Mouse (Mus musculus): Measurements from ENCODE around the gene Gm7029.
"Not testable (repeated sequence)": the region's sequence is repeated elsewhere in the genome, so short reads cannot be mapped to it uniquely, and the experiment has no call there.

Gm7029 gene

DNA sequence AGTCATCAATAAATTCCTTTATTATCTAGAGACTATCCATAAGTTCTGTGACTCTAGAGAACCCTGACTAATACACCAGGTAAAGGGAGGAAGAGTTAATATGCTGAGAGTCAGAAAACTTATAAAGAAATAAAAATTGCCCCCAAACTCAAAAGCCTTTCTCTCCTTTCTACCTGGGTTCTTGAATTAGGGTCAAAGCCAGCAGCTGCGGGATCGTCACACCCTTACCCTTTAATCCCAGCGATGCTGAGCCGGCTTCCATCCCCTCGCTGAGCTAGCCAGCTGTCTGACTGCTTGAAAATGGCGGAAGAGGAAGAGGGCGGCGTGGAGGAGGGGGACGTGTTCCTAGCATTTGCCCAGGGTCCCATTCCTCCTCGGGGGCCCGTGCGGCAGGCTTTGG lies at the start of gene Gm7029:
Gm7029 (plus strand) TSS at position 301 of the 400 bp plus-strand sequence.
- DNase-seq (ENCODE audit: extremely low spot score, low read depth, low spot score): not testable (repeated sequence)

- peak; percentile 96 for DNase-seq (ENCODE audit: extremely low spot score, low read depth, low spot score)
Measured at GRCm38 (mm10) chr17:33824084-33824996, 49.3 kb upstream of the Gm7029 start, which contains the start of the genes Rps28 and Ndufa7. TSS of gene Rps28 (minus strand) at chr17:33824562. TSS of gene Ndufa7 (plus strand) at chr17:33824572.

DNA sequence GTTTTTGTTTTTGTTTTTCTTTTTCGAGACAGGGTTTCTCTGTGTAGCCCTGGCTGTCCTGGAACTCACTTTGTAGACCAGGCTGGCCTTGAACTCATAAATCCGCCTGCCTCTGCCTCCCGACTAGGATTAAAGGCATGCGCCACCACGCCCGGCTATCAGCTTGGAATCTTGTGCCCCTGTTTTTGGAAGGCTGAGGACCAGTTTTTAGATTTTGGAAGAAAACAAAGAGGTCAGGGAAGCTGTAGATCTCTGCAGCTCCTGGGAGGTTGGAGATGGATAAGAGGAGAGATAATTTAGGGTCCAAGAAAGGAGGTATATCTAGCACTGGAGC lies 48.7 kb upstream of the Gm7029 start:
- DNase-seq (ENCODE audit: extremely low spot score, low read depth, low spot score): not testable (repeated sequence)

- no peak for DNase-seq (ENCODE audit: extremely low spot score, low read depth, low spot score)
Measured at GRCm38 (mm10) chr17:33825462-33825861, 48.2 kb upstream of the Gm7029 start.

DNA sequence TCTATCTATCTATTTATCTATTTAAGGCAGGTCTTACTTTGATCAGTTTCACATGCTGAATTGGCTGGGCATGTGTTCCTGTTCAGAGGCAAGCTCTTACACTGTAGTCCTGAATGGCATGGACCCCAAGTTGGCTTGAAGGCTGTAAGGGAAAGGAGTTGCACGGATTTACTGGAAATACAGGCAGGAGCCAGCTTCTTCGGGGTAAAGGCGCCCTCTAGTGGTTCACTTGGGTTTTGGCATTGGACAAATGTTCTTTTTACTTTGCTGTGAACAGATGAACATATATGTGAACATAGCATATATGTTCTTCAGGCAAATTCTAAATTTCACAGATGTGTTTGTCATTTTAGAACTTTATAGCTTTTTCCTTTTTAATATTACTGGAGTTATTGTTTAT lies 46.8 kb upstream of the Gm7029 start:
- no peak for DNase-seq (ENCODE audit: extremely low spot score, low read depth, low spot score)

DNA sequence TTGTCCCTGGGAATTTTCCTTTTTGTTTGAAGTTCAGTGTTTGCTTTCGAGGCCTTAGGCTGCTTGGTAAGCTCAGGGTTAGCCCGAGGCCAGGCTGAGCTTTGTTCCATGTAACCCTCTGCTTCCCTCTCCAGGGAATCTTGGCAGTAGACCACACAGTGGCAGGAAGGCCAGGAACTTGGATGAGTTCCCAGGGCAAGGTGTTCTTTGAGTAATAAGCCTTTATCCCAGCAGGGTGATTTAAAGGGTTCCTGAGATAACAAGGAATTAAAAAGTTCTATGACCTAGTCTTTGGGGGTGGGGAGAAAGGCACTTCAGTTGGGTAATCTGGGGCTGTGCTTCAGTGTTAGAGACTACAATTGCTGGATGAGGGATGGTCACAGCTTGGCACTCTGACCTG lies 44.7 kb upstream of the Gm7029 start:
- no peak for DNase-seq (ENCODE audit: extremely low spot score, low read depth, low spot score)

DNA sequence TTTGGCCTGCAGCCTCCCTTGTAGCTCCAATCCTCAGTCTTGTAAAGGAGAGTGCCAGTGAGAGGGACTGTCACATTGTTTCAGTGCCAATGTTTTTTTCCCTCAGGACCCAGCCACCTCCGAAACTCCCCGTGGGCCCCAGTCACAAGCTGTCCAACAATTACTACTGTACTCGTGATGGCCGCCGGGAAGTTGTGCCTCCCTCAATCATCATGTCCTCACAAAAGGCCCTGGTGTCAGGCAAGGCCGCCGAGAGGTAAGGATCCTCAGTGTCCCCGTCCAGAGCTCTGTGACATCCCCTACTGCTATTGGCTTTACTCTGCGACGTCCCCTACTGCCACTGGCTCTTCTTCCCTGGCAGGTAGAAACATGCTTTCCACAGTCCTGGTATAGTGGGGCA lies 44.1 kb upstream of the Gm7029 start:
- no peak for DNase-seq (ENCODE audit: extremely low spot score, low read depth, low spot score)

GRCm38 (mm10) chr17:33842966-33843795 lies 30.5 kb upstream of the Gm7029 start, which contains the start of gene Cd320:
TSS of gene Cd320 (plus strand) at chr17:33843091.
- DNase-seq (ENCODE audit: extremely low spot score, low read depth, low spot score): peak; percentile 90

GRCm38 (mm10) chr17:33844196-33844595 lies 29.4 kb upstream of the Gm7029 start:
- no peak for DNase-seq (ENCODE audit: extremely low spot score, low read depth, low spot score)

- DNase-seq (ENCODE audit: extremely low spot score, low read depth, low spot score): no peak
Measured at GRCm38 (mm10) chr17:33848139-33848538, 25.5 kb upstream of the Gm7029 start.

- no peak for DNase-seq (ENCODE audit: extremely low spot score, low read depth, low spot score)
Measured at GRCm38 (mm10) chr17:33851331-33851730, 22.3 kb upstream of the Gm7029 start.

DNA sequence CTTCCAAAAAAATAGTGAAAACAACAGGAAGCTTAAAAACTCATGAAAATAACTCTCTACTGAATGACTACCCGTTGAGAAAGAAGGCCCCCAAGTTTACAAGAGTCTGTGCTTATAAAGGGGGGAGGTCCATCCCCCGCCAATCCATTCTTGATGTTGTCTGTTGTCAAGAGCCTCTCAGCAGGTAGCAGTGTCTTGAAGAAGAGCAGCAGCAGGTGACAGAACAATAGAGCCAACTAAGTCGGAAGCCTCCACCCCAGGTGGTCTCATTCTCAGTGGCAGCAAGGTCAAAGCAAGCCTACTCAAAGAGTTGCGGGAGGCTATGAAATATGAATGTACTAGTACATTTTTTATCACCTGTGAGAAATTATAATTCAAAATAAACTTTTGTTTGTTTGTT lies 15.8 kb upstream of the Gm7029 start:
- no peak for DNase-seq (ENCODE audit: extremely low spot score, low read depth, low spot score)

DNA sequence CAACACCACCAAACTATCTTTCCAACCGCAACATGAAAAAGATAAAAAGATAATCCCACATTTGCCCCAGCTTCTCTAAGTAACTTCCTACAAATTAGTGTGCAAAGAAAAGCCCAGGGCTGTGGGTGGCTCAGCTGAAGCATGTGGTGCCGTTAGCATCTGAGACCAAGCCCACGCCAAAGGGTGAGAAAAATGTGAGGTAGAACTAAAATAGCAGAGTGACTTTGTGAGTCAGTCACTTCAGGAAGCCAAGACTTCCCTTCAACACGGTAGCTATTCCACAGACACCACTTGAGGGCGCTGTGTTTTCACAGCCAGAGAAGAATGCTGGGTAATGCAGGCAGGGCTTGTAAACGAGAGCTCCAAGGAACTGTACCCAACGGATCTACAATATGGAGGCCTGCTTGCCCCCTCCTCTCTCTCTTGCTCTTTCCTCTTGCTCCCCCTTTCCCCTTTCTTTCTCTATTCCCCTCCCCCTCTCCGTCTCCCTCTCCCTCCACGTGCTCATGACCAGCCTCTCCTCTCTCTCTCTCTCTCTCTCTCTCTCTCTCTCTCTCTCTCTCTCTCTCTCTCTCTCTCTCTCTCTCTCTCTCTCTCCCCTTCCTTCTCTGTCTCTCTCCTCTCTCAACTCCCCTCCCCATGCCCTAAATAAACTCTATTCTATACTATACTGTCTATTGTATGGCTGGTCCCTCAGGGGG lies 8.2 kb upstream of the Gm7029 start:
- DNase-seq (ENCODE audit: extremely low spot score, low read depth, low spot score): no peak

GRCm38 (mm10) chr17:33874411-33874810 lies 774 bp downstream of the Gm7029 start:
- no peak for DNase-seq (ENCODE audit: extremely low spot score, low read depth, low spot score)

DNA sequence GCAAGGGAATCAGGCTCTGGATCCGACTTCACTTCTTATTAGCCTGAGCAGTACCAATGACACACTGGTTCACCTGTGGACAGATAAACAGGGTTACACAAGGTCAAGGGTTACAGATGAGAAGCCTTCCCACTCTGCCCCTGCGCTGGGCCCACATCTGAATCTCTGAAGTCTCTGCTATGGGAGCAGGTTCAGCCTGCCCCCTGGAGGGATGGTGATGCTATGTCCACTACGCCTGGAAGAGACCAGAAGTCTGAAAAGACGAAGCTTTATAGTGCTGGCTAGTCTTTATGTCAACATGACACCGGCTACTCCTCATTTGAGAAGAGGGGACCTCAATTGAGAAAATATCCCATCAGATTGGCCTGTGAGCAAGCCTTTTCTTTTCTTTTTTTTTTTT lies 2.2 kb downstream of the Gm7029 start:
- DNase-seq (ENCODE audit: extremely low spot score, low read depth, low spot score): not testable (repeated sequence)

DNA sequence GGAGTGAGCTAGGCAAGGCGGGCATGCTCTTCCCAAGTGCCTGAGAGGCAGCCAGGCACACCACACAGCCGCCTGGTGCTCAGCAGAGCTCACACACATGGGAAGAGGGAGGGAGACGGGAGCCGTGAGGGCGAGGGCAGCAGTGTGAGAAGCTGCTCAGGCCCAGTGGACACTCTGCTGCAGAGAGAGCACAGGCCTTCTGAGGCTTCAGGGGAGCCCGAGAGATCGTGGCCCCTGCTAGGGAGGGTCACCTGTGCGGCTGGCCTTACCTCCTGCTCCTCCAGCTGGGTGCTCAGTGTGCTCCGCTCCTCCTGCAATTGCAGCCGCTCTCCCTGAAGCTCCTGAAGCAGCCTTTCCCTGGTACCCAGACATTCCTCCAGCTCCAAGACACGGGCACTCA lies 10.7 kb downstream of the Gm7029 start:
- not testable (repeated sequence) for DNase-seq (ENCODE audit: extremely low spot score, low read depth, low spot score)

GRCm38 (mm10) chr17:33887802-33888201 lies 14.2 kb downstream of the Gm7029 start:
- not testable (repeated sequence) for DNase-seq (ENCODE audit: extremely low spot score, low read depth, low spot score)

DNA sequence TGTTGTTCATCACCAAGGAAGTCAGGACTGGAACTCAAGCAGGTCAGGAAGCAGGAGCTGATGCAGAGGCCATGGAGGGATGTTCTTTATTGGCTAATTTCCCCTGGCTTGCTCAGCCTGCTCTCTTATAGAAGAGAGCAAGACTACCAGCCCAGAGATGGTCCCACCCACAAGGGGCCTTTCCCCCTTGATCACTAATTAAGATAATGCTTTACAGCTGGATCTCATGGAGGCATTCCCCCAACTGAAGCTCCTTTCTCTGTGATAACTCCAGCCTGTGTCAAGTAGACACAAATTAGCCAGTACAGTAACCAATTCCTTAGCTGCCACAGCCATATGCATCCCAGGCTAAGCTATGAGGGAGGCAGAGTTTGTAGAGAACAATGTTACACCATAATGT lies 14.6 kb downstream of the Gm7029 start:
- not testable (repeated sequence) for DNase-seq (ENCODE audit: extremely low spot score, low read depth, low spot score)

GRCm38 (mm10) chr17:33889941-33890532 lies 16.4 kb downstream of the Gm7029 start:
- not testable (repeated sequence) for DNase-seq (ENCODE audit: extremely low spot score, low read depth, low spot score)

DNA sequence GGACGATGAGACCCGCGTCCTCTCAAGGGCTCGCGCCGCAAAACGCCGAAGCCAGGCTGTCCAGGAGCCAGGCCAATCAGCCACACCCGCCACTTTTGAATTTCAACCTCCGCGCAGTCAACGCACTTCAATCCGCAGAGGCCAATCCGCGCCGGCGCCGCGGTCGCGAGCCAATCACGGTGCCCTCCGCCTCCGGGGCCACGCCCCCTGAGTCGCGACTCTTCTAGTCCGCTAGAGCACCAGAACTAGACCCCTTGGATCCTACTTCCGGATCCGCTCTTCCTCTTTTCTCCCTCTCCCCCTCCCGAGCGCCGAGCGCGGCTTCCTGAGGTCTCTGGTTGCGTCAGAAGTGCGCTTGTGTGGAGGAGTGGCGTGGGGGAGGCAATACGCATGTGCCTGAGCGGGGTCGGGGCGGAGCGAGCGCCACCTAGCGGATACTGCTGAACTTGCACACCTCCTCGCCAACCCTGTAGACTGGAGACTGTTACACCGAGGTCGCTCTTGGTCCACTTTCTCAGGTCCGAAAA lies 17.0 kb downstream of the Gm7029 start, which contains the start of gene Kifc1:
Kifc1 (minus strand) TSS at position 129 of the 527 bp plus-strand sequence.
- DNase-seq (ENCODE audit: extremely low spot score, low read depth, low spot score): peak; percentile 99
